16 mouse cellular contexts compared by ENCODE assay signal in genomic region chr10:67065277-67065887, GRCm38 (mm10). TPM values are rescaled to one million over a fixed set of nuclear protein-coding genes. Genes with fewer than 3 reads are reported as not detected.
DNase-seq lines count a peak whose midpoint lies in the region; ATAC-seq lines count a peak whose summit lies in the region.
"Had no signal": no experiment of that assay in that cellular context is flagged by ENCODE, and none has a peak within 500 bp of the region (broad histone marks: within the 10 kb centered on the region; RNA-seq: fewer than 3 reads in every experiment).

No protein-coding gene starts in this region.

- H3K27me3 ChIP-seq in heart, embryonic 13.5 days (replicated peaks): no peaks in the 10 kb centered on the region
- no peaks in the 10 kb centered on the region for H3K27me3 ChIP-seq in midbrain, embryonic 15.5 days (replicated peaks)
- no peaks in the 10 kb centered on the region for H3K27me3 ChIP-seq in kidney, embryonic 16.5 days (ENCODE audit: insufficient read depth, low read length)
- H3K27me3 ChIP-seq: hindbrain, embryonic 15.5 days; limb, embryonic 13.5 days had no signal

- H3K4me1 ChIP-seq in heart, embryonic 13.5 days: peaks cover 35% of the 10 kb centered on the region
- peaks cover 19% of the 10 kb centered on the region for H3K4me1 ChIP-seq in midbrain, embryonic 15.5 days
- peaks cover 9% of the 10 kb centered on the region; the same call in 1 of the 2 replicates for H3K4me1 ChIP-seq in kidney, embryonic 16.5 days (ENCODE audit: insufficient read depth, low read length)

- no peaks in the 10 kb centered on the region for H3K9me3 ChIP-seq in heart, embryonic 13.5 days
- H3K9me3 ChIP-seq in midbrain, embryonic 15.5 days: no peaks in the 10 kb centered on the region
- no peaks in the 10 kb centered on the region for H3K9me3 ChIP-seq in kidney, embryonic 16.5 days (ENCODE audit: low read length)
- H3K9me3 ChIP-seq: hindbrain, embryonic 15.5 days; limb, embryonic 13.5 days had no signal

- peak overlapping the region; percentile 13; the same call in 1 of the 2 replicates for H3K27ac ChIP-seq in heart, embryonic 13.5 days (replicated peaks)
- H3K27ac ChIP-seq in midbrain, embryonic 15.5 days: peak overlapping the region; percentile 28; the same call in 1 of the 2 replicates
- H3K27ac ChIP-seq in kidney, embryonic 16.5 days (ENCODE audit: low read length): no peak overlapping the region
- H3K27ac ChIP-seq: limb, embryonic 13.5 days had no signal

- 68% methylated on average over 7 of the region's 7 CpGs for WGBS in heart, embryonic 13.5 days
- WGBS in midbrain, embryonic 15.5 days: 73% methylated on average over 7 of the region's 7 CpGs
- WGBS in kidney, embryonic 16.5 days: 71% methylated on average over 7 of the region's 7 CpGs

- ATAC-seq in heart, embryonic 13.5 days (ENCODE audit: extremely low read depth, insufficient number of reproducible peaks, low FRiP score, low TSS enrichment): no peak
- no peak for ATAC-seq in midbrain, embryonic 15.5 days (replicated peaks)
- no peak for ATAC-seq in kidney, embryonic 16.5 days (ENCODE audit: low FRiP score, low TSS enrichment)

- H3K4me3 ChIP-seq in heart, embryonic 13.5 days: no peak overlapping the region
- no peak overlapping the region for H3K4me3 ChIP-seq in midbrain, embryonic 15.5 days
- H3K4me3 ChIP-seq in kidney, embryonic 16.5 days (ENCODE audit: low read length): no peak overlapping the region
- H3K4me3 ChIP-seq: hindbrain, embryonic 15.5 days; limb, embryonic 13.5 days had no signal

- no peak overlapping the region for H3K9ac ChIP-seq in heart, embryonic 13.5 days
- H3K9ac ChIP-seq in midbrain, embryonic 15.5 days: no peak overlapping the region
- H3K9ac ChIP-seq in kidney, embryonic 16.5 days (replicated peaks; ENCODE audit: low read length): no peak overlapping the region
- H3K9ac ChIP-seq: hindbrain, embryonic 15.5 days; limb, embryonic 13.5 days; lung, embryonic 14.5 days had no signal

- no peak for DNase-seq in heart, postnatal 36 days
- peak; percentile 54 for DNase-seq in 416B (ENCODE audit: low read depth)
- peak; percentile 60 for DNase-seq in brain, adult 2 months (ENCODE audit: low read depth, low spot score)
- DNase-seq in ovary, postnatal 10 days (ENCODE audit: low spot score): no peak
- no peak for DNase-seq in gastrocnemius, postnatal 4 days (ENCODE audit: low spot score in 2 of 2)
- DNase-seq: adrenal gland, postnatal 36 days; cerebellum, adult 11-12 months; kidney, postnatal 14 days; layer of hippocampus, postnatal 36 days; lung, embryonic 14.5 days; thymus, adult 2 months had no signal

- intact Hi-C loops in heart, postnatal 36 days (cut with DNase I): no loop called here

- H3K36me3 ChIP-seq in heart, embryonic 13.5 days: peaks cover 5% of the 10 kb centered on the region; the same call in 1 of the 2 replicates
- no peaks in the 10 kb centered on the region for H3K36me3 ChIP-seq in midbrain, embryonic 15.5 days (replicated peaks)
- 0 out of 2 replicates have a peak, but pooled peaks cover 2% of the 10 kb centered on the region for H3K36me3 ChIP-seq in kidney, embryonic 16.5 days (ENCODE audit: insufficient read depth, low read length)
- H3K36me3 ChIP-seq: hindbrain, embryonic 15.5 days; limb, embryonic 13.5 days had no signal

- H3K4me2 ChIP-seq in heart, embryonic 13.5 days: no peak overlapping the region
- no peak overlapping the region for H3K4me2 ChIP-seq in midbrain, embryonic 15.5 days
- no peak overlapping the region for H3K4me2 ChIP-seq in kidney, embryonic 16.5 days (replicated peaks; ENCODE audit: low read depth, low read length)
- H3K4me2 ChIP-seq: hindbrain, embryonic 15.5 days; limb, embryonic 13.5 days; lung, embryonic 14.5 days had no signal

RNA-seq across cellular contexts. Expression of gene Jmjd1c, which starts 30.5 kb away (rescaled TPM):
- 30.3 and 30.8 TPM in 2 replicates for polyA plus RNA-seq in heart, embryonic 13.5 days (2015; fragmentation: Nextera tagmentation; extraction: Ambion mirVana)
- total RNA-seq in heart, postnatal 36 days (2021): 10 to 100 TPM; 39.4 to 41.1 TPM
- polyA plus RNA-seq in midbrain, embryonic 15.5 days (2015; fragmentation: Nextera tagmentation; extraction: Ambion mirVana): 52.0 and 53.8 TPM in 2 replicates
- polyA plus RNA-seq in kidney, embryonic 16.5 days (2015; fragmentation: Nextera tagmentation; extraction: Ambion mirVana): 30.5 and 33.7 TPM in 2 replicates
- 10 to 100 TPM; 61.0 to 70.4 TPM for total RNA-seq in gastrocnemius, postnatal 4 days (2021)

RNA-seq across cellular contexts. Expression of gene Reep3, which starts 31.4 kb away (rescaled TPM):
- polyA plus RNA-seq in heart, embryonic 13.5 days (2015; fragmentation: Nextera tagmentation; extraction: Ambion mirVana): 23.2 and 26.4 TPM in 2 replicates
- total RNA-seq in heart, postnatal 36 days (2021): 10 to 100 TPM; 22.2 to 22.5 TPM
- polyA plus RNA-seq in midbrain, embryonic 15.5 days (2015; fragmentation: Nextera tagmentation; extraction: Ambion mirVana): 28.3 and 29.2 TPM in 2 replicates
- 41.6 and 51.0 TPM in 2 replicates for polyA plus RNA-seq in kidney, embryonic 16.5 days (2015; fragmentation: Nextera tagmentation; extraction: Ambion mirVana)
- total RNA-seq in gastrocnemius, postnatal 4 days (2021): 10 to 100 TPM; 33.6 to 34.4 TPM

Comparison
In these comparisons a context has a peak if more than half of its experiments do, and no peak if none do; other contexts are left out.
1. DNase-seq: peak in 416B (single experiment) and brain, adult 2 months (single experiment); none in heart, postnatal 36 days (0 of 2), ovary, postnatal 10 days (single experiment) and gastrocnemius, postnatal 4 days (0 of 2).